Mouse (Mus musculus): ENCODE measurements around the gene Neurl3. TPM values are rescaled to one million over a fixed set of nuclear protein-coding genes. Genes with fewer than 3 reads are reported as not detected.

The Neurl3 gene
- polyA plus RNA-seq, 1 experiment from 2014 or later, result 1.1 TPM

GRCm38 (mm10) chr1:36302273-36302672 lies 27.8 kb upstream of the Neurl3 start:
- Histone ChIP-seq H3K4me3 (ENCODE audit: low read depth, low read length) (no peak overlapping the region), H3K27ac (ENCODE audit: low read depth, low read length) (no peak overlapping the region), H3K9ac (replicated peaks; ENCODE audit: low read depth, low read length) (no peak overlapping the region), H3K4me1 (ENCODE audit: control insufficient read depth, insufficient read depth, low read length) (no peaks in the 10 kb centered on the region), H3K36me3 (ENCODE audit: control insufficient read depth, insufficient read depth, low read length) (no peaks in the 10 kb centered on the region), H3K27me3 (ENCODE audit: control insufficient read depth, insufficient read depth, low read length) (no peaks in the 10 kb centered on the region), H3K9me3 (ENCODE audit: control insufficient read depth, low read length) (no peaks in the 10 kb centered on the region), H3K4me2 (ENCODE audit: low read depth, low read length) (no peak overlapping the region)
- ATAC-seq (ENCODE audit: low read depth), result no peak
- 78% methylated on average over 8 of the region's 8 CpGs for WGBS

- H3K27me3 ChIP-seq (ENCODE audit: control insufficient read depth, insufficient read depth, low read length), result no peaks in the 10 kb centered on the region
- H3K4me2 ChIP-seq (ENCODE audit: low read depth, low read length), result no peak overlapping the region
- no peaks in the 10 kb centered on the region for H3K4me1 ChIP-seq (ENCODE audit: control insufficient read depth, insufficient read depth, low read length)
- no peak for ATAC-seq (ENCODE audit: low read depth)
- no peak overlapping the region for H3K9ac ChIP-seq (replicated peaks; ENCODE audit: low read depth, low read length)
- no peaks in the 10 kb centered on the region for H3K36me3 ChIP-seq (ENCODE audit: control insufficient read depth, insufficient read depth, low read length)
- no peak overlapping the region for H3K4me3 ChIP-seq (ENCODE audit: low read depth, low read length)
- no peak overlapping the region for H3K27ac ChIP-seq (ENCODE audit: low read depth, low read length)
- no peaks in the 10 kb centered on the region for H3K9me3 ChIP-seq (ENCODE audit: control insufficient read depth, low read length)
- 86% methylated on average over 6 of the region's 6 CpGs for WGBS
Observed at GRCm38 (mm10) chr1:36300486-36300885, 26.0 kb upstream of the Neurl3 start.

DNA sequence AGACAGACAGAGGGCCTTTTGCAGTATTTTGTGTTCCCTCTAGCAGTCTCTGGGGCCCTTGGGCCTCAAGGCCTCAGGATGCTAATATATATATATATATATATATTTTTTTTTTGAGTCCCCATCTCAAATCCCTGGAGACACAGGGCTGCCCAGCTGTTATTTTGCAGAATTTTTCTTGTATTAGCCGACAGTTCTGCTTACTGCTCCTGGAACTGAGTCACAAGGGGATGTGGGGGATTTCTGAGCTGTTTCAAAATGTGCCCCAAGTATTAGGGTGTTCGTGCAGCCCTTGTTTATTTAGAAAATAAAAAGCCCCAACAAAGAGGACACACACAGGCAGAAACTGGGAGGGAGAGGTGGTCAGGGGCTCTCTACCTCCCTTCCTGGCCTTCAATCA lies 25.2 kb upstream of the Neurl3 start:
- Histone ChIP-seq H3K4me3 (ENCODE audit: low read depth, low read length) (no peak overlapping the region), H3K9me3 (ENCODE audit: control insufficient read depth, low read length) (no peaks in the 10 kb centered on the region), H3K36me3 (ENCODE audit: control insufficient read depth, insufficient read depth, low read length) (no peaks in the 10 kb centered on the region), H3K27me3 (ENCODE audit: control insufficient read depth, insufficient read depth, low read length) (no peaks in the 10 kb centered on the region), H3K4me1 (ENCODE audit: control insufficient read depth, insufficient read depth, low read length) (no peaks in the 10 kb centered on the region), H3K9ac (replicated peaks; ENCODE audit: low read depth, low read length) (no peak overlapping the region), H3K27ac (ENCODE audit: low read depth, low read length) (no peak overlapping the region), H3K4me2 (ENCODE audit: low read depth, low read length) (no peak overlapping the region)
- no peak for ATAC-seq (ENCODE audit: low read depth)
- WGBS, result 57% methylated on average over 2 of the region's 2 CpGs

DNA sequence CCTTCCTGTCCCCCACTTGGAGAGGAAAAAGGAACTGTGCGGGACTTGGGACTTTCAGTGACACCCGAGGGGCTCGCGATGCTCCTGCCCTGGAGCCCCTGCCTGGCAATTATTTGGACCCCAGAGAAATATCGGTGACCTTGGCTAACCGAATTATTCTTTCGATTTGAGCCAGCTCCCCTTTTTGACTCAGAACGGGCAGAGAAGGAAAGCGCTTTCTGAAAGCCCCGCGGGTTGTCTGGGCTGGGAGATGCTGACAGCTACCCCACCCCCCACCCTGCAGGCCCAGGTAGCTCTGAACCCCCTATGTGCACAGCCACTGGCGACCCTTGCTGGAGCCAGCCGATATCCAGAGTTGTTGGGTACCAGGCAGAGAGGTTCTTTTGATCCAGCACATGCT lies 24.6 kb upstream of the Neurl3 start:
- no peaks in the 10 kb centered on the region for H3K27me3 ChIP-seq (ENCODE audit: control insufficient read depth, insufficient read depth, low read length)
- H3K36me3 ChIP-seq (ENCODE audit: control insufficient read depth, insufficient read depth, low read length), result no peaks in the 10 kb centered on the region
- H3K4me2 ChIP-seq (ENCODE audit: low read depth, low read length), result no peak overlapping the region
- no peak overlapping the region for H3K27ac ChIP-seq (ENCODE audit: low read depth, low read length)
- WGBS, result 32% methylated on average over 13 of the region's 13 CpGs
- H3K4me3 ChIP-seq (ENCODE audit: low read depth, low read length), result no peak overlapping the region
- no peaks in the 10 kb centered on the region for H3K4me1 ChIP-seq (ENCODE audit: control insufficient read depth, insufficient read depth, low read length)
- no peak for ATAC-seq (ENCODE audit: low read depth)
- H3K9ac ChIP-seq (replicated peaks; ENCODE audit: low read depth, low read length), result no peak overlapping the region
- H3K9me3 ChIP-seq (ENCODE audit: control insufficient read depth, low read length), result no peaks in the 10 kb centered on the region

- ATAC-seq (ENCODE audit: low read depth), result 0 out of 2 replicates have a peak, but pooled peaks have one; percentile 21
- WGBS, result 80% methylated on average over 4 of the region's 4 CpGs
- no peak overlapping the region for H3K4me2 ChIP-seq (ENCODE audit: low read depth, low read length)
- no peaks in the 10 kb centered on the region for H3K36me3 ChIP-seq (ENCODE audit: control insufficient read depth, insufficient read depth, low read length)
- no peaks in the 10 kb centered on the region for H3K27me3 ChIP-seq (ENCODE audit: control insufficient read depth, insufficient read depth, low read length)
- H3K9ac ChIP-seq (replicated peaks; ENCODE audit: low read depth, low read length), result no peak overlapping the region
- no peaks in the 10 kb centered on the region for H3K9me3 ChIP-seq (ENCODE audit: control insufficient read depth, low read length)
- no peak overlapping the region for H3K4me3 ChIP-seq (ENCODE audit: low read depth, low read length)
- H3K27ac ChIP-seq (ENCODE audit: low read depth, low read length), result no peak overlapping the region
- no peaks in the 10 kb centered on the region for H3K4me1 ChIP-seq (ENCODE audit: control insufficient read depth, insufficient read depth, low read length)
Observed at GRCm38 (mm10) chr1:36298107-36298506, 23.6 kb upstream of the Neurl3 start.

DNA sequence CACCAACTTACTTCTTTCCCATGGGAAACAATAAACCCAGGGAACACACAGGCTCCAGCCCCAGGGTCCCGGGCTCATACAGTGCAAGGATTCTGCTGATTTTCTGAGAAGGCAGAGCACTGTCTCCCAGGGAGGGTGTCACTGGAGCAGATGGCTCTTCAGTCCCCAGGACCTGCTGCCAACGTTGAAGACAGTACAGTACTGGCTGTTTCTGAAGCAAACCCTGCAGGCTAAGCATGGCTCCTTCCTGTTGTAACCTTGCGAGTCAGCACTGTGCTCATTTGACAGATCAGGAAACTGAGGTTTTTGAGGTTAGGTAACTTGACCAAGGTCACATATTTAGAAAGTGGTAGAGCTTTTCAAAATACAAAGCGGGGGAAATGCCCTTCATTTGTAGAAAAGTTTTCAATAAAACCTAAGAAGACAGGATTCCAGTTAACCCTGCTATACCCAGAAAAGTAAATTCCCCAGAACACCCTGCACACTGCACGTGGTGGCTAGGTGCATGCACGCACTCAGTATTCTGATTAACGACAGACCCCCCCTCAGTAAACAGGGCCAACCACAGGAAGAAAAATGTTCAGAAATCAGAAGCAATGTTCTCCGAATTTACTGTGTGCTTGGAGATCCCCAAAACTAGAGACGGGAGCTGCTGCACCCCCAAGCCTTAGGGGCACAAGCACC lies 22.1 kb upstream of the Neurl3 start:
- no peak overlapping the region for H3K9ac ChIP-seq (replicated peaks; ENCODE audit: low read depth, low read length)
- ATAC-seq (ENCODE audit: low read depth), result no peak
- H3K36me3 ChIP-seq (ENCODE audit: control insufficient read depth, insufficient read depth, low read length), result no peaks in the 10 kb centered on the region
- H3K27me3 ChIP-seq (ENCODE audit: control insufficient read depth, insufficient read depth, low read length), result no peaks in the 10 kb centered on the region
- no peak overlapping the region for H3K4me2 ChIP-seq (ENCODE audit: low read depth, low read length)
- H3K9me3 ChIP-seq (ENCODE audit: control insufficient read depth, low read length), result no peaks in the 10 kb centered on the region
- H3K4me3 ChIP-seq (ENCODE audit: low read depth, low read length), result no peak overlapping the region
- WGBS, result 74% methylated on average over 9 of the region's 9 CpGs
- no peaks in the 10 kb centered on the region for H3K4me1 ChIP-seq (ENCODE audit: control insufficient read depth, insufficient read depth, low read length)
- no peak overlapping the region for H3K27ac ChIP-seq (ENCODE audit: low read depth, low read length)

GRCm38 (mm10) chr1:36294402-36294801 lies 19.9 kb upstream of the Neurl3 start:
- no peak overlapping the region for H3K9ac ChIP-seq (replicated peaks; ENCODE audit: low read depth, low read length)
- H3K36me3 ChIP-seq (ENCODE audit: control insufficient read depth, insufficient read depth, low read length), result no peaks in the 10 kb centered on the region
- H3K4me2 ChIP-seq (ENCODE audit: low read depth, low read length), result no peak overlapping the region
- H3K27ac ChIP-seq (ENCODE audit: low read depth, low read length), result no peak overlapping the region
- H3K9me3 ChIP-seq (ENCODE audit: control insufficient read depth, low read length), result no peaks in the 10 kb centered on the region
- no peaks in the 10 kb centered on the region for H3K4me1 ChIP-seq (ENCODE audit: control insufficient read depth, insufficient read depth, low read length)
- WGBS, result 86% methylated on average over 3 of the region's 3 CpGs
- ATAC-seq (ENCODE audit: low read depth), result no peak
- no peaks in the 10 kb centered on the region for H3K27me3 ChIP-seq (ENCODE audit: control insufficient read depth, insufficient read depth, low read length)
- no peak overlapping the region for H3K4me3 ChIP-seq (ENCODE audit: low read depth, low read length)

DNA sequence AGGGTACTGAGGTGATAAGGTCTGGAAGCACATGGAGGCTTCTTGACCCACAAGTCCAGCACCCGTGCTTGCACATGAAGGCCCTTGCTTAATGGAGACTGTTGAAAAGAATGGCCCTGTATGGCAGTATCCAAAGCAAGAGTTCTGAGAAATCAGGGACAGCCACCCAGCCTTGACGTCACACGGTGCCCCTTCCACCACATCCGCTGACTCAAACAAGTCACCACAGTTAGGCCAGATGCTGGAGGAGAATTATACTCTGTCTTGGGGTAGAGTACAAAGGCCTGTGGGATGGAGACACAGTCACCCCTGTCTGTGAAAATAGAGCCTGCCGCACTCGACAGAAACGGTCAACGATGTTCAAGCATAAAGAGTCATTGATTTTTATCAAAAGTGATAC lies 19.0 kb upstream of the Neurl3 start:
- H3K9me3 ChIP-seq (ENCODE audit: control insufficient read depth, low read length), result no peaks in the 10 kb centered on the region
- H3K4me1 ChIP-seq (ENCODE audit: control insufficient read depth, insufficient read depth, low read length), result no peaks in the 10 kb centered on the region
- no peaks in the 10 kb centered on the region for H3K27me3 ChIP-seq (ENCODE audit: control insufficient read depth, insufficient read depth, low read length)
- no peaks in the 10 kb centered on the region for H3K36me3 ChIP-seq (ENCODE audit: control insufficient read depth, insufficient read depth, low read length)
- H3K27ac ChIP-seq (ENCODE audit: low read depth, low read length), result no peak overlapping the region
- H3K9ac ChIP-seq (replicated peaks; ENCODE audit: low read depth, low read length), result no peak overlapping the region
- H3K4me2 ChIP-seq (ENCODE audit: low read depth, low read length), result no peak overlapping the region
- ATAC-seq (ENCODE audit: low read depth), result no peak
- WGBS, result 88% methylated on average over 8 of the region's 8 CpGs
- H3K4me3 ChIP-seq (ENCODE audit: low read depth, low read length), result no peak overlapping the region

DNA sequence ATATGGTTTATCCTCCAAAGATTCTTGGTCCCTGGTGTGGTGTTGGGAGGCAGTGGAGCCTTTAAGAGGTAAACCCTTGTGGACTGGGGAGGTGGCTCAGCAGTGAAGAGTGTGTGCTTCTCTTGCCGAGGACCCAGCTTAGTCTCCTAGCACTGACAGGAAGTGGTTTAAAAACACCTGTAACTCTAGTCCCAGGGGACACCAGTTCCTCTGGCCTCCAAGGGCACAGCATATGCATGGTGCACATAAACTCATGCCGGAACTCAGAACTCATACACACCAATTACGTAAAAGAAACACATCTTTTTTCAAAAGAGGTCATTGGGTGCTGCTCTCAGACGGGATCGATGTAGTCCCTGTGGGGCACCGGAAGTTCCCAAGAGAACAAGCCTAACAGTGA lies 7.4 kb upstream of the Neurl3 start:
- 94% methylated on average over 6 of the region's 6 CpGs for WGBS
- no peak overlapping the region for H3K4me3 ChIP-seq (ENCODE audit: low read depth, low read length)

More for the DNA sequence above, 7.4 kb upstream of the Neurl3 start:
- no peak overlapping the region for H3K9ac ChIP-seq (replicated peaks; ENCODE audit: low read depth, low read length)
- H3K4me1 ChIP-seq (ENCODE audit: control insufficient read depth, insufficient read depth, low read length), result no peaks in the 10 kb centered on the region
- no peak overlapping the region for H3K27ac ChIP-seq (ENCODE audit: low read depth, low read length)
- ATAC-seq (ENCODE audit: low read depth), result no peak
- H3K4me2 ChIP-seq (ENCODE audit: low read depth, low read length), result no peak overlapping the region
- H3K27me3 ChIP-seq (ENCODE audit: control insufficient read depth, insufficient read depth, low read length), result no peaks in the 10 kb centered on the region
- H3K9me3 ChIP-seq (ENCODE audit: control insufficient read depth, low read length), result no peaks in the 10 kb centered on the region
- H3K36me3 ChIP-seq (ENCODE audit: control insufficient read depth, insufficient read depth, low read length), result no peaks in the 10 kb centered on the region

All from neural tube, embryonic 14.5 days (tissue).